Mouse (Mus musculus): ENCODE measurements around the gene Ppfibp1. TPM values are rescaled to one million over a fixed set of nuclear protein-coding genes. Genes with fewer than 3 reads are reported as not detected.

Gene Ppfibp1
- polyA plus RNA-seq, 1 experiment: 5.0 TPM

DNA sequence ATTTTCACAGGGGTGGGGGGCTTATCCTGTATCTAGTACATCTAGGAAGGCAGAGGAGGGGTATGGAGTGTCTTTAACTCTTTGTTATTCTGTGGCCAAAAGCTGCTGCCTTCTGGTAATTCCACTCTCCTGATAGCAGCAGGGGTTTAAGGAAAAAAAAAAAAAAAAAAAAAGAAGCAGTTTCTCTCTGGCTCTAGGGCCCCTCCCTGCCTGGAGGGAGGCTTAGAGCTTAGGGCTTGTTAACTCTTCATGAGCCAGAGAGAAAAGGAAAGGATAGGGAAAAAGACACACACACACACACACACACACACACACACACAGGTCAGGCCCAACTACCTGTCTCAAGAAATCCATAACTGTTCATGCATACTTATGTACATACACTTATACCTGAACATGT is 85.5 kb downstream of the Ppfibp1 start:
- DNase-seq (ENCODE audit: low read depth, low spot score): no peak

DNA sequence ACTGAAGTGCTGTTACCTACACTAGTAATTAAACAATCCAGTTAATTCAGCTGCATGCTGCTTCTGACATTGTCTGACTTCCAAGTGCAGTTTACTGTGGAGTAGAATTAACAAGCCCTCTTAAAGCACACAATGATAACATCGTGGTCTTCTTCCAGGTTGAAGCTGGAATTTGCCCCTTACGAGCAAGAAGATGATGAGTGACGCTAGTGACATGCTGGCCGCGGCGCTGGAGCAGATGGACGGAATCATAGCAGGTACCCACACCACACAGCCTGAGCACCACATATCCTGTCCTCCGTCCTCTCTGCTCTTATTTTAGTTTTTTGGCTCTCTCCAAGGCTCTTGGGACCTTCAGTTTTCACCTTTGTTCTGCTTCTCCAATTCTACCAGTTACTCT is 88.2 kb downstream of the Ppfibp1 start:
- WGBS: 85% methylated on average over 8 of the region's 8 CpGs
- DNase-seq (ENCODE audit: low read depth, low spot score): no peak

DNA sequence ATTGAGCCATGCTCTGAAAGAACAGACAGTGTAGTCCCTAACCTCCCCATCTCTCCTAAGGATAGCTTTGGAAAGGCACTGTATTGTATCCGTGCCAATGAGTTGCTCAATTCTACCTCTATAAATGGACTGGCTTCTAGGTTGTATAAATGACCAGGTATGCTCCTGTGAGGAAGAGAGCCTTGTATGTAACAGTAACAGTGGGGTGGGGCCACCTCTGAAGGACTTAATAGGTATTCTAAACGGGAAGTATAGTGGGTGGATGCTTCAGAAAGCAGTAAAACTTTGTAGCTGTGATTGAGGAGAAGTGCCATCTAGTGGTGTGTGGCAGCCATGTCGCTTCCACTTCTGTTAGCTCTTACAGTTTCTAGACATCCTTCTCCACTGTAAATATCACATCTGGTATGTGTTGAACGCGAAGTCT is 90.4 kb downstream of the Ppfibp1 start:
- 25% methylated on average over 5 of the region's 5 CpGs for WGBS
- no peak for DNase-seq (ENCODE audit: low read depth, low spot score)

DNA sequence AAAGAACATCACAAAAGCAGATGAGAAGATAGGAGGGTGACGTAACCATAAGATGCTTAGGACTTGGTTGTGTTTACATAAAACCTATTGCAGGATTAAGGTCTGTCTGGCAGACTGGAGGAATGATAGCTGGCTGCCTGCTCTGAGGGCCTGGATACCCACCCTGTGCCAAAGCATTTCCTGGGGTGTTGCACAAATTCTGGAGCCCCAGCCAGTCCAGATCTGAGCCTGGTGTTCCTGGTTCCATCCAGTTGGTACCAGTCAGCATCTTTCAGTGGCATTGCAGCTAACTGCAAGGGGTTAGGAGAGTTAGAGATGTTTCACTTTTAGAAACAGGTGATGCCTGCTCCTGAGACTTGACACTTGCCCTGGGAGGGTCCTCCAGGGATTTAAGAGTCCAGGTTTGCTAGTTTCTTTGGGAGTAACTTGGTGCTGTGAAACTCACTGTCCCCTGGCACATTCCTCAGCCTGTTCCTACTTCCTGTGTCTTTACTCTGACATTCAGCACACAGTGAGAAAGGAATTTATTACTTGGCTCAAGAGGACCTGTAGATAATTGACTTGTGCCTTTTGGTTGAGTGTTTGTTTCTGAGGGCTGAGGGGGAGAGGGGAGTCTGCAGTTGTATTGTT is 90.9 kb downstream of the Ppfibp1 start:
- 69% methylated on average over 1 of the region's 1 CpGs for WGBS

DNA sequence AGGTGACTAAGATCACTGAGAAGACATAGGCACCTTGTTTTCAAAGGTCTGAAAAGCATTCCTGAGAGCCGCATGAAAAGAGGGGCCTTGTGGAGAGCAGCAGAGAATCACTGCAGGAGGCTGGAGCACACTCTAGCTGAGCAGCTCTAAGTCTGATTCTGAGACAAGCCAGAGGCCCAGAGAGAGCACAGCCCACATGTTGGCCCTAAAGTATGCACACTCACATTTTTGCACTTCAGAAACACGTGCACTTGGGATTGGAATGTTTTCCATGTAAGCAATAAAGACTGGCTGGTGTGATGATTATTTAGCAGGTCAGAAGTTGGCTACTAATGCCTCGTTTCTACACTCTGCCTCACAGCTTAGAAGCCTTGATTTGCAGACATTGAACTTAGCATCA is 91.7 kb downstream of the Ppfibp1 start:
- WGBS: 58% methylated on average over 3 of the region's 3 CpGs

More for the DNA sequence above, 90.9 kb downstream of the Ppfibp1 start:
- DNase-seq (ENCODE audit: low read depth, low spot score): no peak

DNA sequence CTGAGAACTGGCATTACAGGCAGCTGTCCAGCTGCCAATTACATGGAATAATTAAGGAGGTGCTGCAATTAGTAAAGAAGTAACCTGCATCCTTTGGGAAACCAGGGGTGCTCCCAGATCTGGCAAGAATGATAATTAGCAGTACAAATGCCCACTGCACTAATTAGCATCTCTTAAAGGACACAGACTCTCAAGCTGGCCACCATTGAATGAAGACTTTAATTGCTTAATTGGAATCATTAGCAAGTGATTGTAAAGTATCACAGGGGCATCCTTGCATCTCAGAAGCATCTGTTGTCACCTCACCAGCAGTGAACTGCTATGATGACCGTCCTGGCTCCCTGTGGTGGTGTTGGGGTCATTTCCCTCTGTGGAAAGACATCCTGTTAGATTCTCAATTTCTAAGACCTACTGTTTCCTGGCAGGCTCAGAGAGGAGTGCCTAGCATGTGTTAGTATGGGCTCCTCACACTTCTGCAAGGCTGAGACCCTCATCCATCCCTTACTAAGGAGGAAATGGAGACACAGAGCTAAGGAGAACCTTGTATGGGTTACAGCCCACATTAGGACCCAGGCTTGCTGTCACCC is 93.1 kb downstream of the Ppfibp1 start:
- 88% methylated on average over 1 of the region's 1 CpGs for WGBS
- no peak for DNase-seq (ENCODE audit: low read depth, low spot score)

More for the DNA sequence above, 91.7 kb downstream of the Ppfibp1 start:
- no peak for DNase-seq (ENCODE audit: low read depth, low spot score)

DNA sequence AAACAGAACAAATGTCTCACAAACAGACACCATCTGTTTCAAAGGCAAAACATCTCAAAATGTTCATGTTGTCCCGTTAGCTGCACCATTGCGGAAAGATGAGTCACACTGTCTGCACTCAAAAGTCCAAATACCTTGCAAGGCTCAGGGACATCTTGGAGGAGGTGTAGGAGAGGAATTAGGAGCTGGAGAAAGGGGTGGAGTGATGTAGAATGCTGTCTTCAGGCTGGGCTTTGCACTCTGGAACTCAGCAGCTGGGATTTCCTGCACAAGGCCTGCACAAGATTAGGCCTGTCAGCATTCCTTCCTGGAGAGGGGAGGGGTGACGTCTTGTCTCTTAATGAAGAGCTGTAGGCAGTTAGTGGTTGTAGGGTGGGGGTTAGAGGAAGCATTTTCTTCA is 96.3 kb downstream of the Ppfibp1 start:
- 74% methylated on average over 3 of the region's 3 CpGs for WGBS
- DNase-seq (ENCODE audit: low read depth, low spot score): no peak

DNA sequence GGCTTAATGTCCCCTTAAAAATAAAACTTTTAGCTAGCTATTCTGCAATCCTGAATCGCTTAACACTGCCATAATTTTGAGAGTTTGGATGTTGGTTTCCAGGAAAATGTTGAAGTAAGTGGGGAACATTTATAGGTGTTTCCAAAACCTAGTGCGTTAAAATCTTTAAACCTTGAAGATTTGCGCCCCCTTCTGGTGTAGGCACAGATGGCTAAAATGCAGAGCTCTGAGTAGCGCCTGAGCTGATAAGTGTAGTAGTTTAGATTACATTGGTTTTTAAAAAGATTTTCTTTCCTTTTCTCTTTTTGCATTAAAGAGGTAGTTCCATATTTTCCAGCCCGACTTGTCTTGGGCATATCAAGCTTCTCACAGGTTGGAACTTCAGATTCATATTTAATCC is 105.9 kb downstream of the Ppfibp1 start:
- DNase-seq (ENCODE audit: low read depth, low spot score): no peak
- WGBS: 43% methylated on average over 5 of the region's 5 CpGs

DNA sequence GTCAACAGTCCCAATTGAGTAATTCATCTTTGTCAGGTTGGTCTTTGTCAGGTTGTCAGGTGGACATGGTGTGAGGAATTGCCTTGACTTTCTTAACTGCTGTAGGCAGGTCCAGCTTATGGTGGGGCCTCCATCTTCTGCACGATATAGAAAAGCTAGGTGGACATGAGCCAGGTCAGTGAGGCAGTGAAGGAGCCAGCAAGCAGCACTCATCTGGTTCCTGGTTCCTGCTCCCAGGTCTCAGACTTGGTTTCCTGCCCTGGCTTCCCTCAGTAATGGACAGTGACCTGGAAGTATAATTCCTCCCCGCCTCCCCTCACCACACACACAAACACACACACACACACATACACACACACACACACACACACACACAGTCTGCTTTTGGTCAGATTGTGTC is 107.1 kb downstream of the Ppfibp1 start:
- WGBS: 91% methylated on average over 2 of the region's 2 CpGs
- DNase-seq (ENCODE audit: low read depth, low spot score): no peak

DNA sequence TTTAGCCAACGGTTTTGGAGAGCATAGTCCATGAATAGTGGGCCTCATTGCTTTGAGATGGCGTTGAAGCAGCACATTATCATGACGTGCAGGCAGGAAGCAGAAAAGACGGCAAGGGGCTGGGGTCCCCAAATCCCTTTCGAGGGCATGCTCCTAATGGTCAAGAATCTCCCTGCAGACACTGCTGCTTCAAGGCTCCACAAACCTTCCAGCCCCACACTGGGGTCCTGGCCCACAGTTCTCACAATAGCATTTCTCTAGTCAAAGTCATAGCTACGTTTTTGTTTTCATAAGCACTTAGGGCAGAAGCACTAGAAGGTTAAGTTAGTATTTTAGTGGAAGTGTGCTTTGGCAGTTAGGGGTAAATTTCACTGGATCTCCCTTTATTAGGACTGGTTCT is 107.6 kb downstream of the Ppfibp1 start:
- 94% methylated on average over 6 of the region's 6 CpGs for WGBS
- no peak for DNase-seq (ENCODE audit: low read depth, low spot score)

DNA sequence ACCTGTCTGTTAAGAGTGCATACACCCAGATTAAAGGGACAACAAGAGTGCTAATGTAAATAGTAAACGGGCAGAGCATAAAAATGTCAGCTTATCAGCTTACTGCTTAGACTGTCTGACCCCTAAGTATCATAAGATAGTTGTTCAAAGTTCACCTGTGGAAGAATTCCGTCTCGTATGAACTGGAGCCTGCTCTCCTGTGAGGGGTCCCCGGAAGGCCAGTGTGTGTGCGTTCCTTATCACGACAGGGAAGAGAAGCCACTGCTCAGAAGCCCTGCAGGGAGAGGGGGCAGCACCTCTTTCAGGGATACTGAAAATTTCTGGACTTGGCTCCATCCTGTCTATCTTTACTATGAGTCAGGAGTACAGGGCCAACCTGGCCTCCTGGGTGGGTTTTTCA is 108.7 kb downstream of the Ppfibp1 start:
- 67% methylated on average over 6 of the region's 6 CpGs for WGBS
- no peak for DNase-seq (ENCODE audit: low read depth, low spot score)

DNA sequence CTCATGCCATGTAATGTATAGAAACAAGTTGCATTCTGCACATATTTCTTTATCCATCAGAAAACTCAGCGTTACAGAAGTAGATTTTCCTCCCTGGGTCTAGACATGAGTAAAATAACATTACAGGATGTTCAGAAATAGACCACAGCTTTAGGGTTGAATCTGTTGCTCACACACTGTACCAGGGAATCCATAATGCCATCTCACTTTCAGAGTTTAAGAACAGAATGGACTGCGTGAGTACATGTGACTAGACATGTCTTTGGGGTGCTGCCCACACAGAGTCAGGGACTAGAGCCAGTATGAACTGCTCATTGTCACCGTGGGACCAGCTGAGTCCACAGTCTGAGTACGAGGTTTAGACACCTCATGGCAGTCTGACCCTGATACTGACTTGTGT is 110.4 kb downstream of the Ppfibp1 start:
- WGBS: 85% methylated on average over 4 of the region's 4 CpGs
- no peak for DNase-seq (ENCODE audit: low read depth, low spot score)

DNA sequence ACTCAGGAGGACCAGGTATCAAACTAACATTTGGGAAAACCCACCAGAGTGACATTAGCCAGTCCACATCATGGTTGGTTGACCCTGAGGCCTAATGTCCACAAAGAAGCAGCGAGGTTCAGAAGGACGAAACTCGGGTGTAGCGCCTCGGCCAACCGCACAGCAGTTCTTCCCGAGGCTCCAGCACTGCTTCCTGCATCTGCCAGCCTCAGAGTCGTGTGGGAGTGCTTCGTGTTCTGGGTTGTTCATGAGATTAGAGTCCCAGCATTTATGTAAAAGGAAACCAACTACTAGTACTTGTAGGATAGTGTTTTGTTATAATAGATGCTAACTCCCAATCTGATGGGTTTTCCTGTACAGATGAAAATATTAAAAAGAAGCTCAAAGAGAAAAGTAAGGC is 111.0 kb downstream of the Ppfibp1 start:
- no peak for DNase-seq (ENCODE audit: low read depth, low spot score)
- 83% methylated on average over 9 of the region's 9 CpGs for WGBS

DNA sequence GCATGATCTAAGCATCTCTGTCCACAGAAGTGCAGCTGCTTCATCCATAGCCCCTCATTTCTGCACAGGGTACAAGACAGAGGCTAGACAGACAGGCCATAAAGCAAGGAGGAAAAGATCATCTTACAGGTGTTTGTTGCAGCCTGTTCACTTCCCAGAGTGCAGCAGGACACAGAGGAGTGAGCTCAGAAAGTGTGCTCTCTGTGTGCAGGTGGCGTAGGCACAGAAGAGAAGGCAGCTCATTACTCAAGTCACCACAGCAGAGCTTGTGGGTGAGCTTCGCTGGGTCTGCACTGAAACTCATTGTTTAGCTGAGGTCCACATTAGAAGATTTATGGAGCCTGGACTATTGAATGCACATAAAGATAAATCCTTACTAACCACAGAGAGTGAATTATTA is 111.5 kb downstream of the Ppfibp1 start:
- DNase-seq (ENCODE audit: low read depth, low spot score): no peak
- WGBS: 86% methylated on average over 2 of the region's 2 CpGs

DNA sequence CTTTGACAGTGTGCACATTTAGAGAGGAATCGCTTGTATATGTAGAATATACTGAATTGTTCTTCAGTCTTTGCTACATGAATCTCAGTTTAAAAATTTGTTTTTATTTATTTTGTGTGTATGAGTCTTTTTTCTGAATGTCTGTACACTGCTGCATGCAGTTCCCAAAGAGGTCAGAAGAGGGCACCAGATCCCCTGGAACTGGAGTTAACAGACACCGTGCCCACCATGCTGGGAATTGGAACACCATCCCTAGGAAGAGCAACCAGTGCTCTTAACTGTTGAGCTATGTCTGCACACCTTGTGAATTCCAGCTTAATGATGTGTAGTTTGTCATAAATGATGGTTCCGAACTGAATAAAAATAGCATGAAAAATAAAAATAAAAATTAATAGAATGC is 119.9 kb downstream of the Ppfibp1 start:
- WGBS: 83% methylated on average over 3 of the region's 3 CpGs

DNA sequence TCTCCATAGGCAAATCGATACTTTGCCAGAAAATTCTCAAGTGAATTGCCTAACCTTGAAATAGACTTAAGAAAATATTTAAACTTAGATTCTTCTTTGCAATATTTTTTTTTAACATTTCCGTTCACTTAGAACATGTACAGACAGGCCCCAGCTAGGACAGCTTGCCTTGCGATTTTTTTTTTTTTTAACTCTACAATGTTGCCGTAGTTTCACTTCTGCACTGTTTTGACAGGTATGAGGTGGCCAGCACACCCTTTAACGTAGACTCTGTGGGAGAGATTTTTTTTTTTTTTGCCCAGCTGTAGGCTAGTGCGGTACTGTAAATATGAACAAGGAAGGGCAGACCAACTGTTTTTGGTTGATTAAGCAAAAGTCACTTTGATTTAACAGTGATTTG is 122.1 kb downstream of the Ppfibp1 start:
- no peak for DNase-seq (ENCODE audit: low read depth, low spot score)
- WGBS: 86% methylated on average over 6 of the region's 6 CpGs

More for the DNA sequence above, 119.9 kb downstream of the Ppfibp1 start:
- no peak for DNase-seq (ENCODE audit: low read depth, low spot score)

DNA sequence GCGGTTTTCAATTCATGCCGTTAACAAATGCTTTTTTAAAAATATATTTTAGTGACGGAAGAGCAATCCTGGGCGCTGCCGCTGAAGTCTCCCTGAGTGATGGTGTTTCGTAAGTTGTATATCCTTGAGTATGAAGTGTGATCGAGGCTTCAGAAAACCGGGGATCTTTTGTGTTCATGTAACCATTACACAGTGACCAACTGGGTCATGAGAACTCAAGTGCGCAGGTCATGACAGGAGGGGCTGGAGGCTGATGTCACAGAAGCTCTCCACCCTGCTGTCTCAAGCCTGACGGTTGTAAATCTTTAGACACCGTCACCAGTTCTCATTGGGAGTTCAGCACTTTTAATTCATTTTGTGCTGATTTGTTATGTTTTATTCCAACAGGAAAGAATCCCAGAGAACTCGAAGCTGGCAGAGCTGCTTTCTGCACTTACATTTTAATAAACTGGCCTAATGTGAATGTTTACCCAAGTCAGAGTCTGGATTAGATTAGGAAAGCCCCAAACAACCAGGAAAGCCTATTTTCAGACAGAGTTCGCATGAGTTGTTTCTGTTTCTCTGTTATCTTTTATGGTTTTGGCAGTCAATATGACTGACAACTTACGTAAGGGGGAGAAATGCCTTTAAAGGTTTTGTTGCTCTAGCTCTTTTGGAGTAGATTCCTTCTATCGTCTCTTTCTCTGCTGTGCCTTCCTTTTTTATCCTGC is 122.7 kb downstream of the Ppfibp1 start:
- WGBS: 77% methylated on average over 15 of the region's 15 CpGs
- DNase-seq (ENCODE audit: low read depth, low spot score): no peak

DNA sequence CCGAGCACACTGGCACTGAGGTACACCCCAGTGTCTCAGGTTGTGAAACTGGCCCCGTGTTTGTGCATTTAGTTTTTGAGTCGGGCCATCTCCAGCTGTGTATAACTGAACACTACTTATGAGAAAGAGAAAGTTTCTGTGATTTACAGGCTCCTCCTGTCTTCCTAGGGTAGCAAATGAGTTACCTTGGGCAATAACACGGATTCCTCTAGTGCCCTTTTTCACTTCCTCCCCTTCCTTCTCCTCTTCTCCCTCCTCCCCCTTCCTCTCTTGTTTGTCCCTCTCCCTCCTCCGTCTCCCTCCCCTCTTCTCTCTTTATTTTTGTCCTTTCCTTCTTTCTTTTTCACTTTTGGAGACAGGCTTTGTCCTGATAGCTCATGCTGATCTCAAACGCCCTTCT is 123.3 kb downstream of the Ppfibp1 start:
- DNase-seq (ENCODE audit: low read depth, low spot score): no peak
- 55% methylated on average over 6 of the region's 6 CpGs for WGBS

DNA sequence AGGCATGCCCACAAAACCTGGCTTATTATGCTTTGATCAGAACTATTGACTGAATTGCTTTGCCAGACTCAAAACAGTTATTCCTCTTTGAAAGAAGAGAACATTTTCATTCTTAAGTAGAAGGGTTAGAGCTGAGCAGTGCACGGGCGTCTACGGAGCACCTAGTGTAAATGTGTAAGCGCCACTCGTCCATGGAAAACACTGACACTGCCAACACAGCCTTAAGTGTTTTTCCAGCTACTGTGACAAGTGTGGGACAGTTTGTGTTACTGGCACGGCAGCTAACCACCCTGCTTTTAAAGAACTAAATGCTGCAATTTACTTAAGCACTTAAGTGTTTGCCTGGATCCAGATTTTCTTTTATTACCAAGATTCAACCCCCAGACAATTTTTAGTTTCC is 123.7 kb downstream of the Ppfibp1 start:
- no peak for DNase-seq (ENCODE audit: low read depth, low spot score)
- WGBS: 78% methylated on average over 6 of the region's 6 CpGs

DNA sequence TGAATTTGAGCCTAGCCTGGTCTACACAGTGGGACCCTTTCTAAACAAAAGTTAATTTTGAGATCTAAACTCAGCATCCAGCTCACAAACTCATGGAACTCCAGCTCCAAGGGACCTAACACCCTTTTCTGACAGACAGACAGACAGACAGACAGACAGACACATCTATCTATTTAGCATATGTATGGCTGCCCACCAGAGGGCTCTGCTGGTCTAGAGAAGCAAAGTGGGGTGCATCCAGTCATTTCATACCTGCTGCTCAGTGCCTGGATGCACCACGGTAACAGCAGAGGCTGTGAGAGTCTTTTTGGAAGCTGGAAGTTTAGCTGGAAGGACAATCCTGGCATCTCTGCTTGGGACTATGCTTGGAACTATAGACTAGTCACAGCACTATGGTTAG is 125.3 kb downstream of the Ppfibp1 start:
- DNase-seq (ENCODE audit: low read depth, low spot score): no peak
- 69% methylated on average over 1 of the region's 1 CpGs for WGBS

DNA sequence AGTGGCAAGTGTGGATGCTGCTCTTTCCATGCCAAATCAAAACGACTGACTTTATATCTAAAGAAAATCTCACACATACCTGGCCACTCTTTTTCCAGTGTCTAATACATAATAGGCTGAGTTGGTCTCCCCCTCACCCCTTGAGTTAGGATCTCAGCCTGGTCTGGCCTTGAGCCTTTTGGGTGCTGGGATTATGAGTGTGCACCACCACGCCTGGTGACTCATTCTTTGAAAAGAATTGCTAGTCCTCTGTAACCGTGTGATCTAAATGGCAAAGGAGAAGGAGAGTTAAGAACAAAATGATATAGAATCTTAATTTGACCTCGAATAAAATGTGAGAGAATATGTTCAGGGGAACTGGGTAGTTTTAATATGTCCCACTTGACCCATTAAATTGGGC is 129.6 kb downstream of the Ppfibp1 start:
- no peak for DNase-seq (ENCODE audit: low read depth, low spot score)
- WGBS: 81% methylated on average over 4 of the region's 4 CpGs

All from large intestine, adult 2 months (tissue).